Mouse (Mus musculus): ENCODE measurements around the gene Peli2. TPM values are rescaled to one million over a fixed set of nuclear protein-coding genes. Genes with fewer than 3 reads are reported as not detected.

Gene Peli2
- polyA plus RNA-seq, 1 experiment: not detected

- Histone ChIP-seq H3K27ac (ENCODE audit: insufficient read depth, low read depth, low read length) (no peak overlapping the region), H3K4me1 (ENCODE audit: control insufficient read depth, insufficient read depth, low read length) (peaks cover 68% of the 10 kb centered on the region), H3K4me3 (ENCODE audit: insufficient read depth, low read depth, low read length) (no peak overlapping the region)
- TF ChIP-seq POLR2A (IDR thresholded peaks at IDR 0.05; ENCODE audit: insufficient read depth, low read depth, low read length): no peak
- no peak for TF ChIP-seq CTCF (IDR thresholded peaks at IDR 0.05; ENCODE audit: insufficient read depth, low read depth, low read length)
- 81% methylated on average over 3 of the region's 3 CpGs for WGBS
These were observed 11.6 kb downstream of the Peli2 start for GRCm38 (mm10) chr14:48132241-48132640.

- TF ChIP-seq CTCF (IDR thresholded peaks at IDR 0.05; ENCODE audit: insufficient read depth, low read depth, low read length) (no peak), POLR2A (IDR thresholded peaks at IDR 0.05; ENCODE audit: insufficient read depth, low read depth, low read length) (no peak)
- WGBS: 49% methylated on average over 21 of the region's 21 CpGs
- Histone ChIP-seq H3K27ac (ENCODE audit: insufficient read depth, low read depth, low read length) (peak overlapping the region; percentile 29; the same call in 1 of the 2 replicates), H3K4me3 (ENCODE audit: insufficient read depth, low read depth, low read length) (peak overlapping the region; percentile 6; the same call in 1 of the 2 replicates), H3K4me1 (ENCODE audit: control insufficient read depth, insufficient read depth, low read length) (peaks cover 66% of the 10 kb centered on the region)
These were observed 12.5 kb downstream of the Peli2 start for GRCm38 (mm10) chr14:48132865-48133802.

DNA sequence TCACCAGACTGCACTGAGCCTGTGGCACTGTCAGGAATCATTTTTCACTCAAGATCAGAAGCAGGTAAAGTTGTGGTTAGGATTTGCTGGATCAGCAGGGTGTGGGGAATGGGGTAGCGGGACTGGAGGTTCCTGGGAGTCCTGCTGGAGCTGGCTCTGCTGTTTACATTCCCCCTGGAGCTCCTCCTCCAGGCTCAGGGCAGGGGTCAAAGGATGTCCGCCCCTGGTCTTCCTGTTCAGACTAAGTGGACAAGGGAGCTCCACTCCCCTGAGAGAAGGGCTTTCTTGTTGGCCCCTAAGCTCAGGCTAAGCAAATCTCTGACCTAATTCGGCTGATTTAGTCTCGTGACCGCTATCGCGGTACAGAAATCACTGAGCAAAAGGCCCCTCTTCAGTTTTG lies 13.7 kb downstream of the Peli2 start:
- Histone ChIP-seq H3K4me1 (ENCODE audit: control insufficient read depth, insufficient read depth, low read length) (peaks cover 60% of the 10 kb centered on the region), H3K4me3 (ENCODE audit: insufficient read depth, low read depth, low read length) (no peak overlapping the region), H3K27ac (ENCODE audit: insufficient read depth, low read depth, low read length) (peak overlapping the region; percentile 34)
- 69% methylated on average over 7 of the region's 7 CpGs for WGBS
- TF ChIP-seq POLR2A (IDR thresholded peaks at IDR 0.05; ENCODE audit: insufficient read depth, low read depth, low read length): no peak
- TF ChIP-seq CTCF (IDR thresholded peaks at IDR 0.05; ENCODE audit: insufficient read depth, low read depth, low read length): no peak

DNA sequence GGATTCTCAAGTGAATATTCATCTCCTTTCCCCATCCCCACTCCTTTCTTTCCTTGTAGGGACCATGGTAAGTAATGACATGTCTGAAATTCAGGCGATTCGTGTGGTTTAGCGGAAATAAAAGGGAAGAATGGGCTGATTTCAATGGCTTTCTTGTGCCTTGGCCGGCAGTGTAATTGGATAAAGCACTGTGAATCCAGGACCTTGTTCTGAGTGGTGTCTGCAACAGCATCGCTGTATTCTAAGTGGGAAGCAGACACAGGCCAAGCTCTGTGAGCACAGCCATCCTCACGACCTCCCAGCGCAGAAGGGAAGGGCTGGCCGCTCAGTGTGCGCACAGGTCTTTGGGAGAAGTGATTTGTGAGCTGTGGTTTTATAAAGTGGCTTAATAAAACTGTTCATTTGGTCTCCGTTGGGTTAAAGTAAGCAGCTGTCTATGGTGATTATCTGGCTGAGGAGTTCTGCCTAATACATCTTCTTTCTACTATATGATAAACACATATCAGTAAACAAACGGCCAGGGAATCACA lies 15.3 kb downstream of the Peli2 start:
- 51% methylated on average over 11 of the region's 11 CpGs for WGBS
- TF ChIP-seq CTCF (IDR thresholded peaks at IDR 0.05; ENCODE audit: insufficient read depth, low read depth, low read length) (no peak), POLR2A (IDR thresholded peaks at IDR 0.05; ENCODE audit: insufficient read depth, low read depth, low read length) (no peak)
- Histone ChIP-seq H3K4me3 (ENCODE audit: insufficient read depth, low read depth, low read length) (no peak overlapping the region), H3K4me1 (ENCODE audit: control insufficient read depth, insufficient read depth, low read length) (peaks cover 56% of the 10 kb centered on the region), H3K27ac (ENCODE audit: insufficient read depth, low read depth, low read length) (no peak overlapping the region)

DNA sequence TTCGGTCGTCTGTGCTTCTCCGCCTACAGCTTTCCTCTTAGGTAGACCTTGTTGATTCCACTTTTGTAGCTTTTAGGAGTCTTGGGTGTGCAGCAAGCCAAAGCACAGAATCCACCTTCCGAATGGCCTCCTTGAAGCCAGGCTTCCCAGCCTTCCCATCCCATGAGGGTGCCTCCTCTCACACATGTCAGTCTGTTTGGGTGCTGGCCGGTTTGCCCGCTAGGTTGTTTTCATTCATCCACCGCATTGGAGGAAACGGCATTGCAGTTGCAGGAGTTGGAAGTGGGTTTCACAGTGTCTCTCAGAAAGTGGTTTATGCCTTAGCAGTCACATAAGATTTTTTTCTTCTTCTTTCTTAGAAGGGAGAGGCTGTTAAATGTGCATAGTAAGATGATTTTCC lies 17.1 kb downstream of the Peli2 start:
- H3K4me1 ChIP-seq (ENCODE audit: control insufficient read depth, insufficient read depth, low read length): peaks cover 46% of the 10 kb centered on the region
- TF ChIP-seq CTCF (IDR thresholded peaks at IDR 0.05; ENCODE audit: insufficient read depth, low read depth, low read length) (no peak), POLR2A (IDR thresholded peaks at IDR 0.05; ENCODE audit: insufficient read depth, low read depth, low read length) (no peak)

GRCm38 (mm10) chr14:48138138-48138537 lies 17.5 kb downstream of the Peli2 start:
- peaks cover 45% of the 10 kb centered on the region for H3K4me1 ChIP-seq (ENCODE audit: control insufficient read depth, insufficient read depth, low read length)
- peak; percentile 42; the same call in 1 of the 2 replicates for TF ChIP-seq CTCF (IDR thresholded peaks at IDR 0.05; ENCODE audit: insufficient read depth, low read depth, low read length)
- no peak for TF ChIP-seq POLR2A (IDR thresholded peaks at IDR 0.05; ENCODE audit: insufficient read depth, low read depth, low read length)
- WGBS: 41% methylated on average over 8 of the region's 8 CpGs
- no peak overlapping the region for H3K4me3 ChIP-seq (ENCODE audit: insufficient read depth, low read depth, low read length)
- H3K27ac ChIP-seq (ENCODE audit: insufficient read depth, low read depth, low read length): no peak overlapping the region

More for the DNA sequence above, 17.1 kb downstream of the Peli2 start:
- no peak overlapping the region for H3K4me3 ChIP-seq (ENCODE audit: insufficient read depth, low read depth, low read length)
- H3K27ac ChIP-seq (ENCODE audit: insufficient read depth, low read depth, low read length): no peak overlapping the region; the same call in 1 of the 2 replicates
- WGBS: 60% methylated on average over 8 of the region's 8 CpGs

DNA sequence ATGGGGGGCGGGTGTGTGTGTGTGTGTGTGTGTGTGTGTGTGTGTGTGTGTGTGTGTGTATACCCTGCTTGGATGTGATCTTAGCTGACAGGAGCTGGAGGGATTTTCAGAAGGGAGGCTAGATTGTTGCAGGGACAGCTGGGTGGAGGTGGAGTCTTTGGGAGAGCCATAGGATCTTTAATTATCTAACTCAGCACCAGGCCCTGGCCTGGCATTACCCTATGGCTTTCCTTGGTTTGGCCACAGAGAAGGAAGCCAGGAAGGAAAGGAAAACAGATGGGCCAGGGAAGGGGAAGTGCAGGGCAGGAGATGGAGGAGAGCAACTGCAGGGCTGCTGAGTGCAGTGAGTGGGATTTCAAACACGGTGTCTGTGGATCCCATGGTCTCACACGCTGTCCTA lies 18.8 kb downstream of the Peli2 start:
- H3K4me1 ChIP-seq (ENCODE audit: control insufficient read depth, insufficient read depth, low read length): peaks cover 45% of the 10 kb centered on the region
- 86% methylated on average over 3 of the region's 3 CpGs for WGBS
- H3K4me3 ChIP-seq (ENCODE audit: insufficient read depth, low read depth, low read length): no peak overlapping the region
- H3K27ac ChIP-seq (ENCODE audit: insufficient read depth, low read depth, low read length): no peak overlapping the region
- TF ChIP-seq POLR2A (IDR thresholded peaks at IDR 0.05; ENCODE audit: insufficient read depth, low read depth, low read length): no peak
- TF ChIP-seq CTCF (IDR thresholded peaks at IDR 0.05; ENCODE audit: insufficient read depth, low read depth, low read length): no peak

- 77% methylated on average over 8 of the region's 8 CpGs for WGBS
These were observed 21.1 kb downstream of the Peli2 start for GRCm38 (mm10) chr14:48141694-48142093.

GRCm38 (mm10) chr14:48142696-48143095 lies 22.1 kb downstream of the Peli2 start:
- 80% methylated on average over 10 of the region's 10 CpGs for WGBS
- no peak overlapping the region for H3K4me3 ChIP-seq (ENCODE audit: insufficient read depth, low read depth, low read length)
- H3K4me1 ChIP-seq (ENCODE audit: control insufficient read depth, insufficient read depth, low read length): peaks cover 31% of the 10 kb centered on the region
- H3K27ac ChIP-seq (ENCODE audit: insufficient read depth, low read depth, low read length): no peak overlapping the region
- no peak for TF ChIP-seq POLR2A (IDR thresholded peaks at IDR 0.05; ENCODE audit: insufficient read depth, low read depth, low read length)
- no peak for TF ChIP-seq CTCF (IDR thresholded peaks at IDR 0.05; ENCODE audit: insufficient read depth, low read depth, low read length)

More at GRCm38 (mm10) chr14:48141694-48142093, 21.1 kb downstream of the Peli2 start:
- H3K27ac ChIP-seq (ENCODE audit: insufficient read depth, low read depth, low read length): no peak overlapping the region
- H3K4me3 ChIP-seq (ENCODE audit: insufficient read depth, low read depth, low read length): no peak overlapping the region
- no peak for TF ChIP-seq POLR2A (IDR thresholded peaks at IDR 0.05; ENCODE audit: insufficient read depth, low read depth, low read length)
- no peak for TF ChIP-seq CTCF (IDR thresholded peaks at IDR 0.05; ENCODE audit: insufficient read depth, low read depth, low read length)
- H3K4me1 ChIP-seq (ENCODE audit: control insufficient read depth, insufficient read depth, low read length): peaks cover 37% of the 10 kb centered on the region

Measured in olfactory bulb, adult 2 months (tissue).